Comparison of ENCODE assay signal across 9 mouse cellular contexts in the genomic region with DNA sequence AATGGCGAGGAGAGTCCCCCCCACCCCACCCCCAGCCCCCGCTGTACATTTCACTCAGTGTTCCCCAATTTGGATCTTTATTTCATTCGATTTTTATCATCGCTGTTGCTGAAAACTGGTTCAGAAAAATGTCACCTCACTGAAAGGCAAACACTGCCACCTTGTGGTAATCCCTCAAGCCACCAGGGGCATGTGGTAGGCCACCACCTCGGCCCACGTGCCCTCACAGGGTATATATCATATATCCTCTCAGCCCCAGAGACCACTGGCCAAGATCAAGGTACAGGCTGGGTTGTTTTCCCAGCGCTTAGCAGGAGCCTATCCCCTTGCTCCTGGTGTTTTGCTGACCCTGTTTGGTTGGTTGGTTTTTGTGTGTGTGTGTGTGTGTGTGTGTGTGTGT. TPM values are rescaled to one million over a fixed set of nuclear protein-coding genes. Genes with fewer than 3 reads are reported as not detected.
DNase-seq lines count a peak whose midpoint lies in the region; ATAC-seq and TF ChIP-seq lines count a peak whose summit lies in the region.
"Had no signal": no experiment of that assay in that cellular context is flagged by ENCODE, and none has a peak within 500 bp of the region (broad histone marks: within the 10 kb centered on the region; RNA-seq: fewer than 3 reads in every experiment).

No protein-coding gene starts in this region.

- ATAC-seq in forebrain, embryonic 16.5 days: no peak
- peak; percentile 55 for ATAC-seq in forebrain, postnatal 0 days
- ATAC-seq in kidney, embryonic 14.5 days (ENCODE audit: low FRiP score, low TSS enrichment): peak; percentile 88
- ATAC-seq in lung, postnatal 0 days: peak; percentile 55

- peaks cover 6% of the 10 kb centered on the region for H3K36me3 ChIP-seq in forebrain, embryonic 10.5 days (replicated peaks)
- H3K36me3 ChIP-seq in forebrain, embryonic 16.5 days (ENCODE audit: control insufficient read depth, insufficient read depth): no peaks in the 10 kb centered on the region
- H3K36me3 ChIP-seq in forebrain, postnatal 0 days (ENCODE audit: insufficient read depth): no peaks in the 10 kb centered on the region
- no peaks in the 10 kb centered on the region for H3K36me3 ChIP-seq in kidney, embryonic 14.5 days (ENCODE audit: control insufficient read depth, insufficient read depth, low read length)
- H3K36me3 ChIP-seq in lung, postnatal 0 days (ENCODE audit: insufficient read depth, low read length): no peaks in the 10 kb centered on the region

- DNase-seq in forebrain, embryonic 10.5 days (ENCODE audit: extremely low spot score, low spot score): peak; percentile 58
- DNase-seq in CD4-positive helper T cell, adult 2 months (ENCODE audit: low read depth, low spot score): peak; percentile 81
- peak; percentile 50 for DNase-seq in c-Kit-positive CD71-positive TER-119-negative erythroid progenitor cells, embryonic 14.5 days (ENCODE audit: low read depth)
- peak; percentile 68 for DNase-seq in forebrain, postnatal 0 days
- DNase-seq in lung, postnatal 0 days (ENCODE audit: low spot score): peak; percentile 67
- peak; percentile 45 for DNase-seq in skeletal muscle tissue, adult 2 months (ENCODE audit: low read depth, low spot score)

- H3K4me2 ChIP-seq in forebrain, embryonic 16.5 days (ENCODE audit: low read length): no peak overlapping the region
- no peak overlapping the region for H3K4me2 ChIP-seq in forebrain, postnatal 0 days (ENCODE audit: low read depth)
- no peak overlapping the region for H3K4me2 ChIP-seq in kidney, embryonic 14.5 days (replicated peaks; ENCODE audit: low read depth, low read length)
- H3K4me2 ChIP-seq in lung, postnatal 0 days (replicated peaks; ENCODE audit: low read depth, low read length): no peak overlapping the region

- 46% methylated on average over 7 of the region's 7 CpGs for WGBS in forebrain, embryonic 10.5 days
- WGBS in forebrain, embryonic 16.5 days: 25% methylated on average over 7 of the region's 7 CpGs
- WGBS in forebrain, postnatal 0 days: 22% methylated on average over 7 of the region's 7 CpGs
- 25% methylated on average over 7 of the region's 7 CpGs for WGBS in kidney, embryonic 14.5 days
- WGBS in lung, postnatal 0 days: 13% methylated on average over 7 of the region's 7 CpGs

- H3K4me3 ChIP-seq in forebrain, embryonic 10.5 days: no peak overlapping the region
- no peak overlapping the region for H3K4me3 ChIP-seq in forebrain, embryonic 16.5 days (replicated peaks; ENCODE audit: low read length)
- H3K4me3 ChIP-seq in forebrain, postnatal 0 days (ENCODE audit: low read depth, low read length): no peak overlapping the region
- H3K4me3 ChIP-seq in kidney, embryonic 14.5 days (ENCODE audit: low read length): no peak overlapping the region
- H3K4me3 ChIP-seq in lung, postnatal 0 days (ENCODE audit: low read depth, low read length): no peak overlapping the region

- peaks cover 6% of the 10 kb centered on the region; the same call in 1 of the 2 replicates for H3K9me3 ChIP-seq in forebrain, embryonic 10.5 days
- 0 out of 2 replicates have a peak, but pooled peaks cover 2% of the 10 kb centered on the region for H3K9me3 ChIP-seq in forebrain, embryonic 16.5 days (ENCODE audit: control insufficient read depth, low read length)
- H3K9me3 ChIP-seq in forebrain, postnatal 0 days (ENCODE audit: low read length): no peaks in the 10 kb centered on the region
- H3K9me3 ChIP-seq in kidney, embryonic 14.5 days (ENCODE audit: control insufficient read depth, low read length): no peaks in the 10 kb centered on the region
- peaks cover 4% of the 10 kb centered on the region; the same call in 1 of the 2 replicates for H3K9me3 ChIP-seq in lung, postnatal 0 days (ENCODE audit: low read length)

- peak; percentile 82 for TF ChIP-seq CTCF in forebrain, postnatal 0 days (IDR thresholded peaks at IDR 0.05; ENCODE audit: low read depth)
- peak; percentile 88 for TF ChIP-seq CTCF in lung, postnatal 0 days (IDR thresholded peaks at IDR 0.05)

- H3K27me3 ChIP-seq in forebrain, embryonic 10.5 days (ENCODE audit: poor library complexity, severe bottlenecking): no peaks in the 10 kb centered on the region
- H3K27me3 ChIP-seq in forebrain, embryonic 16.5 days (replicated peaks; ENCODE audit: control insufficient read depth, insufficient read depth, low read length): no peaks in the 10 kb centered on the region
- no peaks in the 10 kb centered on the region for H3K27me3 ChIP-seq in forebrain, postnatal 0 days (ENCODE audit: insufficient read depth, low read length)
- H3K27me3 ChIP-seq in kidney, embryonic 14.5 days (ENCODE audit: control insufficient read depth, insufficient read depth, low read length): no peaks in the 10 kb centered on the region
- H3K27me3 ChIP-seq in lung, postnatal 0 days (replicated peaks; ENCODE audit: insufficient read depth, low read length): no peaks in the 10 kb centered on the region

- H3K27ac ChIP-seq in forebrain, embryonic 10.5 days: no peak overlapping the region
- no peak overlapping the region for H3K27ac ChIP-seq in forebrain, embryonic 16.5 days (ENCODE audit: low read length)
- no peak overlapping the region for H3K27ac ChIP-seq in forebrain, postnatal 0 days (ENCODE audit: low read depth, low read length)
- no peak overlapping the region for H3K27ac ChIP-seq in kidney, embryonic 14.5 days (ENCODE audit: low read depth, low read length)
- H3K27ac ChIP-seq in lung, postnatal 0 days (ENCODE audit: low read length): no peak overlapping the region

- TF ChIP-seq EP300 in lung, postnatal 0 days (IDR thresholded peaks at IDR 0.05): no peak

- H3K4me1 ChIP-seq in forebrain, embryonic 10.5 days: no peaks in the 10 kb centered on the region
- no peaks in the 10 kb centered on the region for H3K4me1 ChIP-seq in forebrain, embryonic 16.5 days (replicated peaks; ENCODE audit: control insufficient read depth, insufficient read depth, low read length)
- no peaks in the 10 kb centered on the region for H3K4me1 ChIP-seq in forebrain, postnatal 0 days (ENCODE audit: insufficient read depth)
- no peaks in the 10 kb centered on the region for H3K4me1 ChIP-seq in kidney, embryonic 14.5 days (ENCODE audit: control insufficient read depth, insufficient read depth, low read length)
- H3K4me1 ChIP-seq in lung, postnatal 0 days (ENCODE audit: insufficient read depth, low read depth, low read length): no peaks in the 10 kb centered on the region

- H3K9ac ChIP-seq in forebrain, embryonic 16.5 days (replicated peaks; ENCODE audit: low read depth, low read length): no peak overlapping the region
- H3K9ac ChIP-seq in forebrain, postnatal 0 days: no peak overlapping the region
- no peak overlapping the region for H3K9ac ChIP-seq in kidney, embryonic 14.5 days (ENCODE audit: low read depth, low read length)
- H3K9ac ChIP-seq in lung, postnatal 0 days (replicated peaks; ENCODE audit: low read depth): no peak overlapping the region

RNA-seq across cellular contexts. Expression of a gene that starts 11.2 kb away (rescaled TPM):
- polyA plus RNA-seq in forebrain, embryonic 10.5 days (2016; fragmentation: Nextera tagmentation; extraction: Ambion mirVana): 5.2 TPM in 2 replicates
- 3.1 and 4.6 TPM in 2 replicates for polyA plus RNA-seq in forebrain, embryonic 16.5 days (2015; fragmentation: Nextera tagmentation; extraction: Ambion mirVana)
- 4.3 and 5.8 TPM in 2 replicates for total RNA-seq in forebrain, postnatal 0 days (2014; rRNA removed)
- polyA plus RNA-seq in forebrain, postnatal 0 days (2015; fragmentation: Nextera tagmentation; extraction: Ambion mirVana): 3.1 and 5.1 TPM in 2 replicates
- polyA plus RNA-seq in kidney, embryonic 14.5 days (2014; fragmentation: Nextera tagmentation; extraction: Ambion mirVana): 8.0 and 10.0 TPM in 2 replicates
- polyA plus RNA-seq in lung, postnatal 0 days (2015; fragmentation: Nextera tagmentation; extraction: Ambion mirVana): 8.9 and 11.2 TPM in 2 replicates

RNA-seq across cellular contexts. Expression of a gene that starts 13.9 kb away (rescaled TPM):
- polyA plus RNA-seq in forebrain, embryonic 10.5 days (2016; fragmentation: Nextera tagmentation; extraction: Ambion mirVana): 8.5 and 9.7 TPM in 2 replicates
- 19.2 and 21.6 TPM in 2 replicates for polyA plus RNA-seq in forebrain, embryonic 16.5 days (2015; fragmentation: Nextera tagmentation; extraction: Ambion mirVana)
- total RNA-seq in forebrain, postnatal 0 days (2014; rRNA removed): 10.0 and 22.7 TPM in 2 replicates
- polyA plus RNA-seq in forebrain, postnatal 0 days (2015; fragmentation: Nextera tagmentation; extraction: Ambion mirVana): 24.9 and 33.7 TPM in 2 replicates
- 171 and 182 TPM in 2 replicates for polyA plus RNA-seq in kidney, embryonic 14.5 days (2014; fragmentation: Nextera tagmentation; extraction: Ambion mirVana)
- polyA plus RNA-seq in lung, postnatal 0 days (2015; fragmentation: Nextera tagmentation; extraction: Ambion mirVana): 233 and 255 TPM in 2 replicates

RNA-seq across cellular contexts. Expression of a gene that starts 38.4 kb away (rescaled TPM):
- polyA plus RNA-seq in forebrain, embryonic 10.5 days (2016; fragmentation: Nextera tagmentation; extraction: Ambion mirVana): 4.2 and 4.8 TPM in 2 replicates
- 5.7 and 6.0 TPM in 2 replicates for polyA plus RNA-seq in forebrain, embryonic 16.5 days (2015; fragmentation: Nextera tagmentation; extraction: Ambion mirVana)
- 22.1 and 29.7 TPM in 2 replicates for total RNA-seq in forebrain, postnatal 0 days (2014; rRNA removed)
- polyA plus RNA-seq in forebrain, postnatal 0 days (2015; fragmentation: Nextera tagmentation; extraction: Ambion mirVana): 4.9 and 5.7 TPM in 2 replicates
- 4.5 and 5.0 TPM in 2 replicates for polyA plus RNA-seq in kidney, embryonic 14.5 days (2014; fragmentation: Nextera tagmentation; extraction: Ambion mirVana)
- polyA plus RNA-seq in lung, postnatal 0 days (2015; fragmentation: Nextera tagmentation; extraction: Ambion mirVana): 3.9 and 4.1 TPM in 2 replicates

RNA-seq across cellular contexts. Expression of a gene that starts 38.6 kb away (rescaled TPM):
- polyA plus RNA-seq in forebrain, embryonic 10.5 days (2016; fragmentation: Nextera tagmentation; extraction: Ambion mirVana): 1.3 and 1.9 TPM in 2 replicates
- polyA plus RNA-seq in forebrain, embryonic 16.5 days (2015; fragmentation: Nextera tagmentation; extraction: Ambion mirVana): 0.63 TPM in 1 of 2 replicates, not detected in the other
- total RNA-seq in forebrain, postnatal 0 days (2014; rRNA removed): 0.31 TPM in 1 of 2 replicates, not detected in the other
- polyA plus RNA-seq in forebrain, postnatal 0 days (2015; fragmentation: Nextera tagmentation; extraction: Ambion mirVana): 0.40 TPM in 2 replicates
- 0.90 and 2.1 TPM in 2 replicates for polyA plus RNA-seq in kidney, embryonic 14.5 days (2014; fragmentation: Nextera tagmentation; extraction: Ambion mirVana)
- 0.14 and 0.23 TPM in 2 replicates for polyA plus RNA-seq in lung, postnatal 0 days (2015; fragmentation: Nextera tagmentation; extraction: Ambion mirVana)
- total RNA-seq: left cerebral cortex, postnatal 36 days had no signal

RNA-seq across cellular contexts. Expression of a gene that starts 56.9 kb away (rescaled TPM):
- polyA plus RNA-seq in forebrain, embryonic 10.5 days (2016; fragmentation: Nextera tagmentation; extraction: Ambion mirVana): 0.09 TPM in 2 replicates
- 0.56 and 1.5 TPM in 2 replicates for polyA plus RNA-seq in forebrain, embryonic 16.5 days (2015; fragmentation: Nextera tagmentation; extraction: Ambion mirVana)
- 9.0 and 12.9 TPM in 2 replicates for total RNA-seq in forebrain, postnatal 0 days (2014; rRNA removed)
- 1.9 and 3.4 TPM in 2 replicates for polyA plus RNA-seq in forebrain, postnatal 0 days (2015; fragmentation: Nextera tagmentation; extraction: Ambion mirVana)
- polyA plus RNA-seq in kidney, embryonic 14.5 days (2014; fragmentation: Nextera tagmentation; extraction: Ambion mirVana): 0.28 and 0.37 TPM in 2 replicates
- polyA plus RNA-seq in lung, postnatal 0 days (2015; fragmentation: Nextera tagmentation; extraction: Ambion mirVana): 0.62 and 0.75 TPM in 2 replicates
